Mouse (Mus musculus) heart, adult 2 months (tissue): ENCODE measurements around the gene Tmem161b.

ENCODE experiments used
- CTCF ChIP-seq: fragments of 200-600 bp; IDR thresholded peaks from 2 replicates; pipeline ENCODE4 v1.8.1; 2022; ENCODE audit warnings: antibody characterized with exemption, mild to moderate bottlenecking, moderate library complexity
- EP300 ChIP-seq: fragments of 200-500 bp; IDR thresholded peaks from 2 replicates; pipeline ENCODE4 v1.6.1; 2011; ENCODE audit warnings: low read depth, low read length, control low read depth; ENCODE audit not compliant: insufficient read depth
- POLR2A ChIP-seq: fragments of 200-500 bp; IDR thresholded peaks from 2 replicates; pipeline ENCODE4 v1.6.1; 2011; ENCODE audit warnings: mild to moderate bottlenecking, low read depth, low read length, control low read depth; ENCODE audit not compliant: insufficient read depth

DNA sequence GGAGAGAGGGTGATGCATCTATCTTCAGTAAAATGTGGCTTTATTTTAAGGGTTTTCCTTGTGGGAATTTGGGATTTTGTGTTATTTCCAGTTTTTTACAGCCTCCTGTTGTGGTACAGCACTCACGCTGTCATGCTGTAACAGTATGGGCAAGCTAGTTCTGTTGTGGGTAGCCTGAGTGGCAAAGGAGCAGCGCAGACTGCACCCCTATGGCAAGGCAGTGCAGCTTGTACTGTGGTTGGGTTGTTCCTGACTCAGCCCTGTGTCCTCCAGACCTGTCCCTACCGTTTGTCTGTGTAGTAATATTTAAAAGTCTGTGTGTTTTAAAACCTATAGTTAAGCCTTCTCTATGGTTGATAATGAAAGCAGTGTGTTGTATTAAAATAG, 63.5 kb downstream of the Tmem161b start:
- TF ChIP-seq CTCF, result no peak
- no peak for TF ChIP-seq EP300
- TF ChIP-seq POLR2A, result no peak
